In the genomic region with DNA sequence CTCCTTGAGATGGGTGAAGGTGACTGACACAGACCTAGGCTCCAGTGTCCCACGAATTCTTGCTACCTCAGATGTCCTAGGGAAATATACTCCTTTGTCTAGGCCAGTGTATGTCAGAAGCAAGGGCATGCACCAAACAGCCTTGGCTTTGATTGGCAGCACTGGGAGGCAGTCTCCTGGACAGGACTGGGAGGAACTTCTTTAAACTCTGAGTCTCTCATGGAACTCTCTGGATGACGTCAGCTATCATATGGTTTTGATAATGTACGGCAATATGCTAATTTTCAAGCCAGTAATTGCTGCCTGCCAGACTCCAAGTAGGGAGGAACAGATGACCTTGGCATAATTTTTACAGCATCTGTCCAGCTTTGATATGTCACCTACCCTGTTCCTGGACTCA, we compare ENCODE assay signal across 26 mouse cellular contexts.
DNase-seq lines count a peak whose midpoint lies in the region; ATAC-seq and TF ChIP-seq lines count a peak whose summit lies in the region.
"Had no signal": no experiment of that assay in that cellular context is flagged by ENCODE, and none has a peak within 500 bp of the region (broad histone marks: within the 10 kb centered on the region; RNA-seq: fewer than 3 reads in every experiment).

No protein-coding gene starts in this region.

- H3K36me3 ChIP-seq in intestine, postnatal 0 days (ENCODE audit: control insufficient read depth, insufficient read depth) = no peaks in the 10 kb centered on the region
- H3K36me3 ChIP-seq in intestine, embryonic 16.5 days (ENCODE audit: control insufficient read depth, insufficient read depth, low read length) = no peaks in the 10 kb centered on the region
- H3K36me3 ChIP-seq in embryonic facial prominence, embryonic 10.5 days (replicated peaks) = no peaks in the 10 kb centered on the region
- H3K36me3 ChIP-seq in embryonic facial prominence, embryonic 14.5 days (ENCODE audit: control insufficient read depth, insufficient read depth, low read length) = no peaks in the 10 kb centered on the region
- no peaks in the 10 kb centered on the region for H3K36me3 ChIP-seq in limb, embryonic 14.5 days (ENCODE audit: control insufficient read depth, insufficient read depth, low read length)
- H3K36me3 ChIP-seq: hindbrain, embryonic 12.5 days; kidney, embryonic 15.5 days; liver, embryonic 15.5 days; midbrain, embryonic 15.5 days had no signal

- ATAC-seq in intestine, postnatal 0 days = 0 out of 2 replicates have a peak, but pooled peaks have one; percentile 14
- no peak for ATAC-seq in intestine, embryonic 16.5 days
- ATAC-seq in embryonic facial prominence, embryonic 14.5 days (ENCODE audit: low read depth) = peak; percentile 53; the same call in 1 of the 2 replicates
- no peak for ATAC-seq in limb, embryonic 14.5 days (ENCODE audit: low FRiP score, low read depth)
- ATAC-seq: forebrain, embryonic 13.5 days; midbrain, embryonic 15.5 days had no signal

- H3K9ac ChIP-seq in intestine, postnatal 0 days (ENCODE audit: low read depth, low read length) = no peak overlapping the region
- H3K9ac ChIP-seq in intestine, embryonic 16.5 days (ENCODE audit: low read depth, low read length) = no peak overlapping the region
- no peak overlapping the region for H3K9ac ChIP-seq in embryonic facial prominence, embryonic 14.5 days (ENCODE audit: low read depth, low read length)
- H3K9ac ChIP-seq in limb, embryonic 14.5 days (ENCODE audit: low read depth, low read length, severe bottlenecking) = no peak overlapping the region
- H3K9ac ChIP-seq: forebrain, embryonic 13.5 days; hindbrain, embryonic 12.5 days; kidney, embryonic 15.5 days; liver, embryonic 15.5 days; lung, embryonic 14.5 days; midbrain, embryonic 15.5 days had no signal

- TF ChIP-seq POLR2A in limb, embryonic 14.5 days (IDR thresholded peaks at IDR 0.05; ENCODE audit: borderline replicate concordance, extremely low read depth, insufficient read depth, insufficient read length) = no peak

- no peaks in the 10 kb centered on the region for H3K4me1 ChIP-seq in intestine, postnatal 0 days (replicated peaks; ENCODE audit: control insufficient read depth, insufficient read depth, low read length)
- H3K4me1 ChIP-seq in intestine, embryonic 16.5 days (ENCODE audit: control insufficient read depth, insufficient read depth, low read length) = no peaks in the 10 kb centered on the region
- peaks cover 11% of the 10 kb centered on the region for H3K4me1 ChIP-seq in embryonic facial prominence, embryonic 10.5 days
- peaks cover 9% of the 10 kb centered on the region; the same call in 1 of the 2 replicates for H3K4me1 ChIP-seq in embryonic facial prominence, embryonic 14.5 days (ENCODE audit: control insufficient read depth, insufficient read depth, low read length)
- H3K4me1 ChIP-seq in limb, embryonic 14.5 days (ENCODE audit: control insufficient read depth, insufficient read depth, low read length) = 0 out of 2 replicates have a peak, but pooled peaks cover 9% of the 10 kb centered on the region
- H3K4me1 ChIP-seq: forebrain, embryonic 13.5 days; hindbrain, embryonic 12.5 days; kidney, embryonic 15.5 days; liver, embryonic 15.5 days; midbrain, embryonic 15.5 days had no signal

- no peak for TF ChIP-seq CTCF in intestine, postnatal 0 days (IDR thresholded peaks at IDR 0.05; ENCODE audit: low read depth)

- peak; percentile 56 for DNase-seq in embryonic facial prominence, embryonic 10.5 days (ENCODE audit: low spot score)
- DNase-seq in embryonic facial prominence, embryonic 14.5 days (ENCODE audit: low spot score) = peak; percentile 88
- DNase-seq in limb, embryonic 14.5 days (ENCODE audit: low spot score) = peak; percentile 40
- DNase-seq in right cerebral cortex, postnatal 14 days = no peak
- DNase-seq in thymus, postnatal 10 days (ENCODE audit: low spot score in 2 of 2) = no peak
- DNase-seq: adrenal gland, postnatal 36 days; B cell, adult 2 months; cerebellum, adult 8-10 months; cerebellum, postnatal 25 days; gastrocnemius, postnatal 10 days; heart, postnatal 14 days; kidney, adult 11 months; kidney, postnatal 25 days; lung, embryonic 14.5 days; lung, postnatal 14 days; right cerebral cortex, adult 18-20 months; thymus, adult 2 months; thymus, postnatal 4 days had no signal

- WGBS in intestine, postnatal 0 days = 56% methylated on average over 3 of the region's 3 CpGs
- 59% methylated on average over 3 of the region's 3 CpGs for WGBS in intestine, embryonic 16.5 days
- WGBS in embryonic facial prominence, embryonic 10.5 days = 50% methylated on average over 3 of the region's 3 CpGs
- WGBS in embryonic facial prominence, embryonic 14.5 days = 46% methylated on average over 3 of the region's 3 CpGs
- 44% methylated on average over 3 of the region's 3 CpGs for WGBS in limb, embryonic 14.5 days

- H3K4me2 ChIP-seq in intestine, postnatal 0 days (replicated peaks; ENCODE audit: low read depth) = no peak overlapping the region
- no peak overlapping the region for H3K4me2 ChIP-seq in intestine, embryonic 16.5 days (ENCODE audit: low read depth, low read length)
- H3K4me2 ChIP-seq in embryonic facial prominence, embryonic 14.5 days (ENCODE audit: low read depth, low read length) = no peak overlapping the region
- no peak overlapping the region for H3K4me2 ChIP-seq in limb, embryonic 14.5 days (replicated peaks; ENCODE audit: low read depth, low read length, severe bottlenecking)
- H3K4me2 ChIP-seq: forebrain, embryonic 13.5 days; hindbrain, embryonic 12.5 days; kidney, embryonic 15.5 days; liver, embryonic 15.5 days; lung, embryonic 14.5 days; midbrain, embryonic 15.5 days had no signal

- no peaks in the 10 kb centered on the region for H3K27me3 ChIP-seq in intestine, postnatal 0 days (replicated peaks; ENCODE audit: control insufficient read depth, insufficient read depth, low read length)
- H3K27me3 ChIP-seq in intestine, embryonic 16.5 days (replicated peaks; ENCODE audit: control insufficient read depth, insufficient read depth, low read length) = no peaks in the 10 kb centered on the region
- H3K27me3 ChIP-seq in embryonic facial prominence, embryonic 10.5 days (replicated peaks; ENCODE audit: low read depth, poor library complexity, severe bottlenecking) = no peaks in the 10 kb centered on the region
- no peaks in the 10 kb centered on the region for H3K27me3 ChIP-seq in embryonic facial prominence, embryonic 14.5 days (replicated peaks; ENCODE audit: control insufficient read depth, insufficient read depth, low read length)
- H3K27me3 ChIP-seq in limb, embryonic 14.5 days (ENCODE audit: control insufficient read depth, insufficient read depth, low read length) = no peaks in the 10 kb centered on the region
- H3K27me3 ChIP-seq: forebrain, embryonic 13.5 days; hindbrain, embryonic 12.5 days; kidney, embryonic 15.5 days; liver, embryonic 15.5 days; midbrain, embryonic 15.5 days had no signal

- no peaks in the 10 kb centered on the region for H3K9me3 ChIP-seq in intestine, postnatal 0 days (ENCODE audit: control insufficient read depth)
- H3K9me3 ChIP-seq in intestine, embryonic 16.5 days (ENCODE audit: control insufficient read depth, low read length) = no peaks in the 10 kb centered on the region
- H3K9me3 ChIP-seq in embryonic facial prominence, embryonic 10.5 days = peaks cover 6% of the 10 kb centered on the region; the same call in 1 of the 2 replicates
- peaks cover 9% of the 10 kb centered on the region; the same call in 1 of the 2 replicates for H3K9me3 ChIP-seq in embryonic facial prominence, embryonic 14.5 days (ENCODE audit: control insufficient read depth, low read length)
- H3K9me3 ChIP-seq in limb, embryonic 14.5 days (ENCODE audit: control insufficient read depth, low read length) = no peaks in the 10 kb centered on the region
- H3K9me3 ChIP-seq: forebrain, embryonic 13.5 days; kidney, embryonic 15.5 days; liver, embryonic 15.5 days; midbrain, embryonic 15.5 days had no signal

- H3K4me3 ChIP-seq in intestine, postnatal 0 days (ENCODE audit: low read depth, low read length) = no peak overlapping the region
- no peak overlapping the region for H3K4me3 ChIP-seq in intestine, embryonic 16.5 days (ENCODE audit: low read length)
- no peak overlapping the region for H3K4me3 ChIP-seq in embryonic facial prominence, embryonic 10.5 days
- no peak overlapping the region for H3K4me3 ChIP-seq in embryonic facial prominence, embryonic 14.5 days (ENCODE audit: low read depth, low read length)
- no peak overlapping the region for H3K4me3 ChIP-seq in limb, embryonic 14.5 days (replicated peaks; ENCODE audit: low read length)
- H3K4me3 ChIP-seq: erythroblast, embryonic 14.5 days; forebrain, embryonic 13.5 days; hindbrain, embryonic 12.5 days; kidney, embryonic 15.5 days; liver, embryonic 15.5 days; midbrain, embryonic 15.5 days had no signal

- H3K27ac ChIP-seq in intestine, postnatal 0 days (ENCODE audit: low read depth, low read length) = no peak overlapping the region
- no peak overlapping the region for H3K27ac ChIP-seq in intestine, embryonic 16.5 days (ENCODE audit: low read length)
- H3K27ac ChIP-seq in embryonic facial prominence, embryonic 10.5 days (replicated peaks) = peak overlapping the region; percentile 72
- peak overlapping the region; percentile 28; the same call in 1 of the 2 replicates for H3K27ac ChIP-seq in embryonic facial prominence, embryonic 14.5 days (replicated peaks; ENCODE audit: low read depth, low read length)
- no peak overlapping the region for H3K27ac ChIP-seq in limb, embryonic 14.5 days (replicated peaks; ENCODE audit: low read depth, low read length)
- H3K27ac ChIP-seq: forebrain, embryonic 13.5 days; hindbrain, embryonic 12.5 days; kidney, embryonic 15.5 days; liver, embryonic 15.5 days; midbrain, embryonic 15.5 days had no signal

Comparison
In these comparisons a context has a peak if more than half of its experiments do, and no peak if none do; other contexts are left out.
1. ATAC-seq: peak in intestine, postnatal 0 days (single experiment) and embryonic facial prominence, embryonic 14.5 days (single experiment); none in intestine, embryonic 16.5 days (single experiment) and limb, embryonic 14.5 days (single experiment).
2. H3K27ac ChIP-seq: peak in embryonic facial prominence, embryonic 10.5 days (single experiment) and embryonic facial prominence, embryonic 14.5 days (single experiment); none in intestine, postnatal 0 days (single experiment), intestine, embryonic 16.5 days (single experiment) and limb, embryonic 14.5 days (single experiment).
3. DNase-seq: peak in embryonic facial prominence, embryonic 10.5 days (single experiment), embryonic facial prominence, embryonic 14.5 days (single experiment) and limb, embryonic 14.5 days (single experiment); none in right cerebral cortex, postnatal 14 days (single experiment) and thymus, postnatal 10 days (0 of 2).